Mouse (Mus musculus): ENCODE measurements around the gene Mrpl33.

Gene Mrpl33

GRCm38 (mm10) chr5:31596481-31597429 lies at the start of gene Mrpl33:
Gene Mrpl33 (plus strand): TSS chr5:31596935.
- TF ChIP-seq GATA4 (IDR thresholded peaks at IDR 0.05; ENCODE audit: insufficient replicate concordance, low read length): no peak

GRCm38 (mm10) chr5:31559401-31559800 lies 37.3 kb upstream of the Mrpl33 start:
- TF ChIP-seq GATA4 (IDR thresholded peaks at IDR 0.05; ENCODE audit: insufficient replicate concordance, low read length): no peak

DNA sequence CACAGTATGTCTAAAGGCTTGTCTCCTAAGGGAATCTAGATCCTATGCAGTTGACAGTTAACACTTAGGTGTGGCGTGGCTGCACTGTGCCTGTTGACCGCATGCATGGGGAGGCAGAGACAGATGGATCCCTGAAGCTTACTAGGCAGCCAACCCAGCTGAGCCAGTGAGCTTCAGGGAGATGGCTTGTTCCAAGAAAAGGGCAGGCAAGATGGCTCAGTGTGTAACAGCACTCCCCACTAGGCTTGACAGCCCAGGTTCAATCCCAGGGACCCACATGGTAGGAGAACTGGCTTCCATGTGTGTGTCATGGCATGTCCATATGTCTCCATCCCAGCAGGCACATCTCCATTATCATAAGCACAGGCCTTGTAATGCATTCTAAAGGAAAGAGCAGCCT lies 36.4 kb upstream of the Mrpl33 start:
- TF ChIP-seq GATA4 (IDR thresholded peaks at IDR 0.05; ENCODE audit: insufficient replicate concordance, low read length): no peak

DNA sequence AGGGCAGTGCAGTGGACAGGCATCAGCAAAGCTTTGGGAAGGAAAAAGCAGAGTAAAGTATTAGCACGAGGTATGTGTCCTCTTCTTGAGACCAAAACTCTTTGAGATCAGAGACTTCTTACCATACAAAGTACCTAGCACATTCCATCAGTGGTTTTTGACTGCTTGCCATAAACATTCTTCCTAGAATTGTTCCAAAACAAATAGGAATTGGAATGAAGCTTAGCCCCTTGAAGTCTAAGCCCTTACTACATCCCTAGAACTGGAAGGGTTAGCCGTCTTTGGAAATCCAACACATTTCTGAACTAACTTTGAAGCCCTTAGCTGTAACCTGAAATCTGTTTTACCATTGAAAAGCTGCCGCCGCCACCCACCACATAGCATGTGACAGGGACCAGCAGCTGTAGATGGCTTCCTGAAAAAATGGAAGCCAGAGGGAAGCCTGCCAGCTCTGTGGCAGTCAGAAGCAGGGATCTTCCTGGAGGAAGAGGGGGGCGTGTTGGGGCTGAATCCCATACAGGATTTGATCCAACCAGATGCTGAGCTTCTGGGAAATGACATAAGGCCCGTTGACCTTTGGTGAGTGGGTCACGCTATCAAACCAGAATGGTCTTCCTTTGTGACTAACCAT lies 34.6 kb upstream of the Mrpl33 start:
- no peak for TF ChIP-seq GATA4 (IDR thresholded peaks at IDR 0.05; ENCODE audit: insufficient replicate concordance, low read length)

GRCm38 (mm10) chr5:31563496-31563895 lies 33.2 kb upstream of the Mrpl33 start:
- no peak for TF ChIP-seq GATA4 (IDR thresholded peaks at IDR 0.05; ENCODE audit: insufficient replicate concordance, low read length)

DNA sequence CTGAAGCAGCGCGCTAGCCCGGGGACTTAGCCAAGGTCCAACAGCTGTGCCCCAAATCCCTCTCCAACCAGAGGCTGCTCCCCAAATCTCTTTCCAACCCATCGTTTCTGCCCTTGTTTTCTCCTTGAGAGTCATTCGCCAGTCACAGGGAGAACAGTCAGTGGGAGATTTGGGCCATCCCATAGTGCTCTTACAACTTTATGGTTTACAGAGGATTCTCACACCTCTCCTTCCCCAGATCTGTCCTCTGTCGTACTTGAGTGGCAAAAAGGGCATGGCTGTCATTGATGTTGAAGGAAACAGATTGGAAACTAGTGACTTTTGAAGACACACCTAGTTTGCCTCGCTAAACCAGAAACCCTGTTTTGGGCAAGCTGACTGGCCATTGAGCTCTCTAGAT lies 32.8 kb upstream of the Mrpl33 start:
- no peak for TF ChIP-seq GATA4 (IDR thresholded peaks at IDR 0.05; ENCODE audit: insufficient replicate concordance, low read length)

DNA sequence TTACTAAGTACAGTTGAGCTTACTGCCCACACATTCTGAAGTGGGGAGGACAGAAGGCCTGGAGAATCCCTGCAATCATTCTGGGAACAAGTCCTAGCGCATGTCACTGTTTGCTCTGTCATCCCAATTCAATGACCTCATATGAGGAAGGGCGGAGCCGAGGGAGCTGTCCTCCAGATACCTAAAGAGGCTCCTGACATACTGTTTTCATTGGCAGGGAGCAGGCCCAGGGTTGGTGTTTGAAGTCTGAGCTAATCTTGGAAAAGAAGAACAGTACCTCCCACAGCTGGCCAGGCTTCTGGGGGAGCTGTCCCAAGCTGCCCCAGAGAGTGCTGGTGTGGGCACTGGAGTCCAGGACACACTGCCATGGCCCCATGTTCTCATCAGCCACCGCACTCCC lies 31.8 kb upstream of the Mrpl33 start:
- TF ChIP-seq GATA4 (IDR thresholded peaks at IDR 0.05; ENCODE audit: insufficient replicate concordance, low read length): no peak

DNA sequence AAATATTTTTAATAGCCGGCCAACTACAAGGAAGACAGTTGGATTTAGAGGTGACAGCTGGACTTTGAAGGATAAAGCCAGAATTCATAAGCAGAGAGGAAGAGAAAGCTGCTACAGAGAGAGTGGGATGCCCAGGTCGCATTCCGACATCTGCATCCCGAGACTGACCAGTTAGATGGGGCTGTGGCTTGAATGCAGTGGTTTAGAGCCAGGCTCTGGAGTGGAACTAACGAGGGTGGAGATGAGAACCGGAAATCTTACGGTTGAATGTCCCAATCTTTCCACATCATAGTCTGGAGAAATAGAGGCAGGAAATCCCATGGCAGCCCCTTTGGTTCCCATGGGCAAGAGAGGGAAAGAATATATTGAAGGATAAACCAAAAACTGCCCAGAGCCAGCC lies 30.7 kb upstream of the Mrpl33 start:
- TF ChIP-seq GATA4 (IDR thresholded peaks at IDR 0.05; ENCODE audit: insufficient replicate concordance, low read length): no peak

DNA sequence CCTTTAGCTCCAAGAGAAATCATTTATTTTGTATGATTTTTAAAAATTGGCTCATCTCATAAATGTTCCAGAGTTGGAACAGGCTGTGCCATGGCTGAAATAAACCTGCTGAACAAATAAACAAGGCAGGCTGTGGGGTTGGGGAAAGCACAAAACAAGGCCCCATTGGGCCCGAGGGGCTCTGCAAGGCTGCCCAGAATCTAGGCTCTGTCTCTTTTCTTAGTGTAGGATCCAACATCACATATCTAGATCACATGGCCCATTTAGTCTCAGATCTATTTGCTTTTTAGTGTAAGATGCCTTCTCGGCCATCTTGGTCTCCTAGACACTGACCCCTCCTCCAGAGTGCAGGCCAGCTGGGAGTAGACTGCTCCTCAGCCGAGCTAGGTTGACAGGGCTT lies 30.3 kb upstream of the Mrpl33 start:
- no peak for TF ChIP-seq GATA4 (IDR thresholded peaks at IDR 0.05; ENCODE audit: insufficient replicate concordance, low read length)

DNA sequence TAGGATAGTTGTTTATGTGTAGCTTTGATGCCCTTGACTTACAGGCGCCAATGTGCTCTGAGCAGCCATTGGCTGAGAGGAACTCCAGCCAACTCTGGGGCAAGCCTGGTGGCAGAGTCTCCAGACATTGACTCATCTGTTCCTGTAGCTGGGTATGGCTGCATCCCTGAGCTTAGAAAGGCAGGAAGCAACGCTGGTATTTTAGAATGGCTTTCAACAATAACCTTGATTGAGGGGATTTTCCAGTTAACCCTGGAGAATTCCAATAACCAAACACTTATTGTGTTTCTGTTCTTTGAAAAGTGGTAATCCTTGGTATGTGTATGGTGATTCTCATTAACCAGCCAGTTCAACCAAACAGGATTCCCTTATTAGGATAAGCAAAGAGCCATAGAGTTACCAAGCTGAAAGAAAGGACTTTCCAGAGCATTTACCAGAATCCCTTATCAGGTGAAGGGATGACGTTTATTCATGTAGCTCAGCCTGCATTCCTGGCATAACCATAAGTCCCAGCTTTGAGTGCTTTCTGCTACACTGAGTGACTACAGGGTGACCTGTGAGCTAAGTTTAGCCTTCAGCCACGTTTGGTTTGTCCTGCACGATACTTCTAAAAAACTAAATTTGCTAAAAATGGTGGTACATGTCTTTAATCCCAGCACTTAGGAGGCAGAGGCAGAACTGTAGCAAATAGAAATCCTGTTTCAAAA lies 28.6 kb upstream of the Mrpl33 start:
- no peak for TF ChIP-seq GATA4 (IDR thresholded peaks at IDR 0.05; ENCODE audit: insufficient replicate concordance, low read length)

GRCm38 (mm10) chr5:31571023-31571608 lies 25.6 kb upstream of the Mrpl33 start:
- no peak for TF ChIP-seq GATA4 (IDR thresholded peaks at IDR 0.05; ENCODE audit: insufficient replicate concordance, low read length)

DNA sequence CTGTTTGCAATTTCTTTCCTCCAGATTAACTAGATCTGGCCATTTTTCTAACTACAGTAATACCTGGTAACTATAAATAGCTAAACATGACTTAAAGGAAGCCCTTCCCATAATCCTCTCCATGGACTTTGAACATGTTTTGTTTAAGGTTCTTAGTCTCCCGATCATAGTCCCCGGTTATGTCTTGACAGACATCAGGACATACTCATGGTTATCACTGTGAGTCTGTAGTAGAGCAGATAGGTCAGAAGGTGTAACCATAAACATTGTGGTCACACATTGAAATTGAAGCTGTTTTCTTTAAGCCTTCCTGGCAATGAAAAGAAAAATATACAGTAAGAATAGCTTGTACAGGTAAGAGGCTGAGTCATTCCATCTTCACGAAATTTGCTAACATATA lies 23.0 kb upstream of the Mrpl33 start:
- no peak for TF ChIP-seq GATA4 (IDR thresholded peaks at IDR 0.05; ENCODE audit: insufficient replicate concordance, low read length)

DNA sequence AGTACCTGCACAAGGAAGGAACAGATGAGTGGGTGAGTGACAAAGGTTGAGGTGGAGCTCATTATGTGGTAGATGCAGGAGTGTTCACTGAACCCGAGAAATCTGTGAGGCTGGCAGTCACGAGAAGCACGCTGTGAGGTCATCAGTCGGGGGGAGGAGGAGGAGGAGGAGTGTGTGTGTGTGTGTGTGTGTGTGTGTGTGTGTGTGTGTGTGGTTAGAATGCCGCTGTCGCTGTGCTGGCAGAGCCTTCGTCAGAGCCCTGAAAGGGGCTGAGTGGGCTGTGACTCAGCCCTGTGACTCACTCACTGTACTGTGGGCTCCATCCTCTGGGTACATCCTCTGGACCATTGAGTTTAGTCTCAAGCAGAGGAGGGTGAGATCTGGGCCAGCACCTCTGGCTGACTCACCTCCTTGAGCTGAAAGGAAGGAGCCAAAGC lies 20.2 kb upstream of the Mrpl33 start:
- TF ChIP-seq GATA4 (IDR thresholded peaks at IDR 0.05; ENCODE audit: insufficient replicate concordance, low read length): no peak

- no peak for TF ChIP-seq GATA4 (IDR thresholded peaks at IDR 0.05; ENCODE audit: insufficient replicate concordance, low read length)
These were observed 15.5 kb upstream of the Mrpl33 start for GRCm38 (mm10) chr5:31581263-31581662.

- TF ChIP-seq GATA4 (IDR thresholded peaks at IDR 0.05; ENCODE audit: insufficient replicate concordance, low read length): no peak
These were observed 14.8 kb upstream of the Mrpl33 start for GRCm38 (mm10) chr5:31581932-31582331.

Data from liver, adult (tissue).